Mouse (Mus musculus): ENCODE measurements around the gene Tmem132d.

DNA sequence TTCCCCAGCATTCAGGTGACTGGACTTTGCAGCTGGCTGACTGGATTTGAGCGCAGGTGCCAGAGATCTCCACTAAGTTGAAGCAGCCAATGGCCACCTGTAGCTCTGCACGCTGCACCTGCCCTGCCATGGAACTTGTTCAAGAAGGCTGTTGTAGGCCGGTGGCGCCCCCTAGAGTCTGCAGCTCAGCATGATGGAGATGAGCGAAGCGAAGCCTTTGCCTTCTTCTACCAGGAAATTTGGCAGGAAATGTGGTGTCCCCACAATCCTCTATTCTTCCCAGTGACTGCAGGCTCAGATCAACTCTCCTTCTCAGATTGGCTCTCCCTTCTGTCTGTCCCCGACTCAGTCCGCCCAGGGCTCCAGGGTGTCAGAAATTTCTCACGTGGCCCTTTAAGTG is 4.0 kb upstream of the Tmem132d start:
- TF ChIP-seq CTCF (IDR thresholded peaks at IDR 0.05; ENCODE audit: borderline replicate concordance, extremely low read depth, insufficient read depth, insufficient read length) (peak; percentile 74), POLR2A (IDR thresholded peaks at IDR 0.05; ENCODE audit: borderline replicate concordance, extremely low read depth, insufficient read depth, insufficient read length, poor library complexity, severe bottlenecking) (no peak)
